Mouse (Mus musculus) kidney, postnatal 25 days (tissue): ENCODE measurements around the gene Ackr2.

Experiments
- DNase-seq, 2 experiments: peaks; one replicate each; pipeline ENCODE4 v3.0.0; 2021; ENCODE audit warnings: mixed read lengths in 2 of 2

Ackr2 gene

GRCm38 (mm10) chr9:121892057-121892687 is 6.0 kb upstream of the Ackr2 start:
- peak in 1 of 2 experiments; percentile 23 for DNase-seq

GRCm38 (mm10) chr9:121894447-121894846 is 3.7 kb upstream of the Ackr2 start:
- DNase-seq, result peak; percentile 1 to 31

GRCm38 (mm10) chr9:121895392-121895993 is 2.7 kb upstream of the Ackr2 start:
- DNase-seq, result peak; percentile 3 to 40

- peak in 1 of 2 experiments; percentile 0 for DNase-seq
These were observed 1.3 kb upstream of the Ackr2 start for GRCm38 (mm10) chr9:121896820-121897219.

- peak in 1 of 2 experiments; percentile 0 for DNase-seq
These were observed 1.2 kb downstream of the Ackr2 start for GRCm38 (mm10) chr9:121899306-121899705.

- DNase-seq, result peak in 1 of 2 experiments; percentile 1
These were observed 2.2 kb downstream of the Ackr2 start for GRCm38 (mm10) chr9:121900282-121900855.

- DNase-seq, result peak in 1 of 2 experiments; percentile 0
These were observed 3.9 kb downstream of the Ackr2 start for GRCm38 (mm10) chr9:121901710-121902700.

- peak; percentile 4 to 42 for DNase-seq
These were observed 5.5 kb downstream of the Ackr2 start for GRCm38 (mm10) chr9:121903476-121904305.

- DNase-seq, result peak in 1 of 2 experiments; percentile 1
These were observed 6.2 kb downstream of the Ackr2 start for GRCm38 (mm10) chr9:121904319-121904718.

GRCm38 (mm10) chr9:121904946-121905345 is 6.8 kb downstream of the Ackr2 start:
- DNase-seq, result no peak

- peak; percentile 3 to 8 for DNase-seq
These were observed 7.5 kb downstream of the Ackr2 start for GRCm38 (mm10) chr9:121905556-121906185.

GRCm38 (mm10) chr9:121906456-121906855 is 8.3 kb downstream of the Ackr2 start:
- DNase-seq, result peak in 1 of 2 experiments; percentile 0

- DNase-seq, result peak in 1 of 2 experiments; percentile 0
These were observed 9.4 kb downstream of the Ackr2 start for GRCm38 (mm10) chr9:121907356-121908070.

GRCm38 (mm10) chr9:121908321-121908720 is 10.2 kb downstream of the Ackr2 start:
- DNase-seq, result no peak

GRCm38 (mm10) chr9:121909635-121910034 is 11.5 kb downstream of the Ackr2 start:
- DNase-seq, result no peak

- no peak for DNase-seq
These were observed 13.0 kb downstream of the Ackr2 start for GRCm38 (mm10) chr9:121911196-121911595.

GRCm38 (mm10) chr9:121912786-121913185 is 14.6 kb downstream of the Ackr2 start:
- DNase-seq, result no peak

- DNase-seq, result no peak
These were observed 16.1 kb downstream of the Ackr2 start for GRCm38 (mm10) chr9:121914226-121914757.

GRCm38 (mm10) chr9:121915056-121915455 is 16.9 kb downstream of the Ackr2 start:
- no peak for DNase-seq

GRCm38 (mm10) chr9:121916102-121916501 is 17.9 kb downstream of the Ackr2 start, which contains the start of gene Cyp8b1:
Gene Cyp8b1, minus strand, starts transcription at chr9:121916305.
- peak; percentile 17 to 46 for DNase-seq
